Mouse (Mus musculus): Measurements from ENCODE around the gene Akap6. TPM values are rescaled to one million over a fixed set of nuclear protein-coding genes. Genes with fewer than 3 reads are reported as not detected.

Akap6 gene
- polyA plus RNA-seq, 1 experiment from 2014 or later = 0.94 TPM

DNA sequence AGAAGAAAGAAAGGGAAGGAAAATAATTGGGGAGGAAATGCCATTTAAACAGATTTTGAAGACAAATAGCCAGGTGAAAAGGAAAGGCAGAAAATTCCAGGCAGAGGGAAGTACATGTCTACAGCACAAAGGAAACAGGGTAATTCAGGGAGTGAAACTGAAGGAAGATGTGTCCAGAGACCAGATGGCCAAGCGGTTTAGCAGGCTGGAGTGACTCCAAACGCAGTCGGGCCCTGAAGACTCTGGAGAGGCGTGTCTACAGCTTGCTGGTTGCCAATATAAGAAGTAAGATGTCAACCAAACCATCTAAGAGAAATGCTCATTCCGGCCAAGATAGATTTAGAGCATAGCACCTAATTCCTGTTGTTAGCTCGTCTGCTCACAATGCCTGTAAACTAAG lies 292.6 kb downstream of the Akap6 start:
- Histone ChIP-seq H3K4me2 (no peak overlapping the region), H3K4me1 (replicated peaks) (peaks cover 3% of the 10 kb centered on the region; the same call in 1 of the 2 replicates), H3K36me3 (no peaks in the 10 kb centered on the region), H3K27me3 (no peaks in the 10 kb centered on the region), H3K4me3 (replicated peaks) (no peak overlapping the region), H3K27ac (no peak overlapping the region), H3K9ac (replicated peaks) (no peak overlapping the region), H3K9me3 (no peaks in the 10 kb centered on the region)
- 77% methylated on average over 6 of the region's 6 CpGs for WGBS
- no peak for ATAC-seq (ENCODE audit: insufficient number of reproducible peaks, insufficient read depth, low FRiP score, low TSS enrichment, low read depth)

DNA sequence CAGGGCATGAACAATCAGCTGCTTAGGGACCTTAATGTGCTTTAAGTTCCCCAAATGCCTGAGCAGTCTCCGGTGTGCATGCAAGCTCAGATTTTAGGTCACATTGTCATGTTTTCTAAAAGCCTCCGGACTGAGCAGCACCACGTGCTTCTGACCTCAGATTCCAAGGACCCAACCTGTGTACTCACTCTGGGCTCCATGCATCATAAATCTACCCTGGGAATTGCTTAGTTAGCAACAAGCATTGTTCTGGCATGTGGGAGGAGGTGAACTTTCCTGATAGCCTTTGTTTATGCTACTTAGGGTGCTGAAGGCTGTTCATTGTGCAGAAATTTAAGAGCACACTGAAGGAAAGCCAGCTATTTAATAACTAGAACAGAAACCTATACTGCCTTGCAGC lies 313.2 kb downstream of the Akap6 start:
- no peak overlapping the region for H3K4me3 ChIP-seq (replicated peaks)
- WGBS = 29% methylated on average over 3 of the region's 3 CpGs
- no peak for ATAC-seq (ENCODE audit: insufficient number of reproducible peaks, insufficient read depth, low FRiP score, low TSS enrichment, low read depth)

DNA sequence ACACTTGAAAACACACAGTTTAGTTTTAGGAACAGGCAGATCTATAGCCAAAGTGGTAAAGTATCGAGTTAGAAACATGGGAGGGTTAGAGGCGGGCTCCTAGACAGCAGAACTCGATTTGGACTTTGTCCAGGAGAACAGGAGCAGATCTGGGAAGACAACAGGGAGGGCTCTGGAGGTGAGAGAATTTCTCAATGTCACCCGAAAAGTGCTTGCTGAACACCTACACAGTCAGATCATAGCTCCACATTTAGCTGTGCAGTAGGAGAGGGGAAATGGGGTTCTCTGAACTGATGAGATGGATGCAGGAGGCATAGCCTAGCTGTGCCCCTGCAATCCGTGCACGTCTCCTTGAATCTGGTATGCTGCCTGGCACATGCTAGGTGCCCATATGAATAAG lies 315.4 kb downstream of the Akap6 start:
- H3K36me3 ChIP-seq = no peaks in the 10 kb centered on the region
- H3K4me3 ChIP-seq (replicated peaks) = no peak overlapping the region
- ATAC-seq (ENCODE audit: insufficient number of reproducible peaks, insufficient read depth, low FRiP score, low TSS enrichment, low read depth) = no peak
- H3K27ac ChIP-seq = no peak overlapping the region
- peaks cover 6% of the 10 kb centered on the region; the same call in 1 of the 2 replicates for H3K4me1 ChIP-seq (replicated peaks)
- no peaks in the 10 kb centered on the region for H3K9me3 ChIP-seq
- no peak overlapping the region for H3K9ac ChIP-seq (replicated peaks)
- H3K4me2 ChIP-seq = no peak overlapping the region
- WGBS = 87% methylated on average over 6 of the region's 6 CpGs
- no peaks in the 10 kb centered on the region for H3K27me3 ChIP-seq

More for the DNA sequence above, 313.2 kb downstream of the Akap6 start:
- Histone ChIP-seq H3K9ac (replicated peaks) (no peak overlapping the region), H3K36me3 (no peaks in the 10 kb centered on the region), H3K4me2 (no peak overlapping the region), H3K4me1 (replicated peaks) (peaks cover 6% of the 10 kb centered on the region; the same call in 1 of the 2 replicates), H3K9me3 (no peaks in the 10 kb centered on the region), H3K27me3 (no peaks in the 10 kb centered on the region), H3K27ac (no peak overlapping the region)

DNA sequence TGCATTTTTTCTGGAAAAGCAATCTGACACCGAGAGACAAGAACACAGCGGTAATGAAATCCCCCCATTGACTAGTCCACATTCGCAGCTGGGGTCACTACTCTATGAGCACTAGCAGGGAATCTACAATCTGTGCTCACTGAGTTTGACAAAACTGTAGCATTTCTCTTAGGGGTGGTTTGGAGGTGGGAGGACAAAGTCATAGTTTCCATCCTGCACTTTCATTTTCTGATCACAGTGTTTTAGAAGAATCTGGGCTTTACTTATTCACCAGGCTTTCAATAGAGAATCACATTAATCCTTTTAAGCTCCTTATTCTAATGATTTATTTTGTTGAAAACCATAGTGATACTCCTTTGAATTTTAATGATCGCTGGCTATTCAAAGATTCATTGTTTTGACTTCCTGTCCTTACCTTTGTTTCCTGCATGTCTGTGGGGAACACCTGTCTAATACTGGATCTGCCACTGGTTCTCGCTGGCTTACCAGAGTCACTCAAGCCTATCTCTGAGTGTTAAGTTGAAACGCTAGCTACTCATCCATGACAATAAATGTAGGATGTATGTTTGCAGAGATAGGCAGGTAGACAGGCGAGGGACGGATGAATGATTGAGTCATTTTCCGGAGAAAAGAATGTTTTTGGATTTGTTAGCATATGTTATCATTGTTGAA lies 325.5 kb downstream of the Akap6 start:
- Histone ChIP-seq H3K27me3 (no peaks in the 10 kb centered on the region), H3K4me1 (replicated peaks) (no peaks in the 10 kb centered on the region), H3K27ac (no peak overlapping the region), H3K4me2 (no peak overlapping the region), H3K9ac (replicated peaks) (no peak overlapping the region), H3K9me3 (no peaks in the 10 kb centered on the region), H3K36me3 (no peaks in the 10 kb centered on the region), H3K4me3 (replicated peaks) (no peak overlapping the region)
- WGBS = 77% methylated on average over 9 of the region's 9 CpGs
- ATAC-seq (ENCODE audit: insufficient number of reproducible peaks, insufficient read depth, low FRiP score, low TSS enrichment, low read depth) = no peak

DNA sequence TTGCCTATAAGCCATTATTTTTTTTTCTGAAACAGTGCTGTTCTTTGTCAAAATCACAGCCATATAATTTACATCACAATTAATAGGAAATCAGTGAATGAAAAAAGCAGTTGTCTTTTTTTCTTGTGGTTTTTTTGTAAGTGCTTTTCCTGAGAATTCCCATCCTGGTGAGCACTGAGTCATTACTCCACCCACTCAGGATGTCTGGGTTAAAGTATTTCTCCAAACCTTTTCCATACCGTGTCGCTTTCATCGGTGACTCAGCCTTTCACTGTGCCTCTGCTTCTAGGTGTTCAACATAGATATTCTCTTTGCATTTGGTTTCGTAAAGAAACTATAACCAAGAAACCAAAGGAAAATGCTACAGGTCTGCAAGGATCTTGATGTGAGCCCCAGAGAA lies 328.1 kb downstream of the Akap6 start:
- 79% methylated on average over 4 of the region's 4 CpGs for WGBS

DNA sequence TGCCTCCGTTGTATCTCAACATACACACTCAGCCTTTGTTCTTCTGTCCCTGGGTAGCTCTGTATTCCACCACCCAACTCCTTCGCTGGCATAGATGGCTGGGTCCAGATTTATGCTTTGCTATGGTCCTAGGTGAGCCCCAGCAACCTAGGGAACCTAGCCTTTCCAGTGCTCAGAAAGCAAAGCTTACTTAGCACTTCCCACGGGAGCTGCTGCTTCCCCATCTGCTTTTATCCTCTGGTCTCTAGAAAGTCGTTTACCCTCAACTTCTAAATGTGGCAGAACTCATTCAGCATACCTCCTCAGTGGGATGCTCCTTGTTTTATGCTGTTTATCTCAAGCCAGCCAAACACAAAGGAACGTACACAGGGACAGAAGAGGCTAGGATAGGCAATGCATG lies 329.7 kb downstream of the Akap6 start:
- Histone ChIP-seq H3K36me3 (no peaks in the 10 kb centered on the region), H3K9me3 (no peaks in the 10 kb centered on the region), H3K4me3 (replicated peaks) (no peak overlapping the region), H3K4me2 (no peak overlapping the region), H3K9ac (replicated peaks) (no peak overlapping the region), H3K27me3 (no peaks in the 10 kb centered on the region), H3K4me1 (replicated peaks) (peaks cover 13% of the 10 kb centered on the region; the same call in 1 of the 2 replicates), H3K27ac (no peak overlapping the region)
- 57% methylated on average over 5 of the region's 5 CpGs for WGBS
- ATAC-seq (ENCODE audit: insufficient number of reproducible peaks, insufficient read depth, low FRiP score, low TSS enrichment, low read depth) = no peak

More for the DNA sequence above, 328.1 kb downstream of the Akap6 start:
- Histone ChIP-seq H3K4me2 (no peak overlapping the region), H3K9me3 (no peaks in the 10 kb centered on the region), H3K36me3 (no peaks in the 10 kb centered on the region), H3K27ac (no peak overlapping the region), H3K4me1 (replicated peaks) (no peaks in the 10 kb centered on the region), H3K4me3 (replicated peaks) (no peak overlapping the region), H3K27me3 (no peaks in the 10 kb centered on the region), H3K9ac (replicated peaks) (no peak overlapping the region)
- no peak for ATAC-seq (ENCODE audit: insufficient number of reproducible peaks, insufficient read depth, low FRiP score, low TSS enrichment, low read depth)

DNA sequence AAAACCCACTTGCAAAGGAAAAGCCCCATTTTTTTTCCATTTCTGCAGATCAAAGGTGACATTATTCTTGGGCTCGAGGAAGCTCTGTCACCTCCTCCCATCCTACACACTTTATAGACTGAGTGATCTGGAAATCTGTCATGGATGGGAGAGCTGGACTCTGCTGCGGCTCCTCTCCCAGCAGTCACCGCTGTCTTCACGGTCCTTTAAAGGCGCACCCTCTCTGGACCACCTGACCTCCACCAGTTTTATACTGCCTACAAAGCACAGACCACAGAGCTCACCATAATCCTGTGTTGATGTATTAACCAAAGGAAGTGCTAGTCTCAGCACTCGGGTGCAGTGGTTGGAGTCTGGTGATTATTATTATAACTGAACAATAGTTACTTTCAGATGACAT lies 330.7 kb downstream of the Akap6 start:
- Histone ChIP-seq H3K36me3 (no peaks in the 10 kb centered on the region), H3K4me1 (replicated peaks) (peaks cover 16% of the 10 kb centered on the region; the same call in 1 of the 2 replicates), H3K27me3 (no peaks in the 10 kb centered on the region), H3K9ac (replicated peaks) (no peak overlapping the region), H3K4me3 (replicated peaks) (no peak overlapping the region), H3K27ac (no peak overlapping the region), H3K4me2 (no peak overlapping the region), H3K9me3 (no peaks in the 10 kb centered on the region)
- 73% methylated on average over 6 of the region's 6 CpGs for WGBS
- ATAC-seq (ENCODE audit: insufficient number of reproducible peaks, insufficient read depth, low FRiP score, low TSS enrichment, low read depth) = no peak

DNA sequence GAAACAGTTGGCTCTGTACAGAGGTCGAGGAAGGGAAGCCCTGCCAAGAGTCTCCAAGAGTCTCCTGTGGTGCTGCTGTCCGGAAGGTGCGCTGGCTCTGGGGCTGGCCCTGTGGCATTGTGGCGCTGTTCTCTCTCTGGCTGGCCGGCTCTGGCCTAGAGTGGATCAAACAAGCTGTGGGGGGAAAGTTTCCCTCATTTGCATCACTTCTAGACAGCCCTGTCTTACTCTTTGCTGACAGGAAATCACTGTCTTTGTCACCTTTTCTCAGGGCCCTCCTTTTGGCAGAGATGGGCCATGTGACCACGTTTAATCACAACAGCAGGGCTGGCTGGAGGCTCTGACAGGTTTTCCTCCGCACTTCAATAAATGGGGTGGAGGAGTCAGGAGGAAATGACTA lies 333.6 kb downstream of the Akap6 start:
- H3K9ac ChIP-seq (replicated peaks) = 0 out of 2 replicates have a peak overlapping the region, but pooled peaks have one; percentile 23
- H3K36me3 ChIP-seq = no peaks in the 10 kb centered on the region
- peaks cover 18% of the 10 kb centered on the region; the same call in 1 of the 2 replicates for H3K4me1 ChIP-seq (replicated peaks)
- 0 out of 2 replicates have a peak, but pooled peaks have one; percentile 52 for ATAC-seq (ENCODE audit: insufficient number of reproducible peaks, insufficient read depth, low FRiP score, low TSS enrichment, low read depth)
- peak overlapping the region; percentile 66 for H3K27ac ChIP-seq
- peak overlapping the region; percentile 35; the same call in 1 of the 2 replicates for H3K4me2 ChIP-seq
- no peak overlapping the region for H3K4me3 ChIP-seq (replicated peaks)
- H3K9me3 ChIP-seq = no peaks in the 10 kb centered on the region
- no peaks in the 10 kb centered on the region for H3K27me3 ChIP-seq
- 9% methylated on average over 7 of the region's 7 CpGs for WGBS

DNA sequence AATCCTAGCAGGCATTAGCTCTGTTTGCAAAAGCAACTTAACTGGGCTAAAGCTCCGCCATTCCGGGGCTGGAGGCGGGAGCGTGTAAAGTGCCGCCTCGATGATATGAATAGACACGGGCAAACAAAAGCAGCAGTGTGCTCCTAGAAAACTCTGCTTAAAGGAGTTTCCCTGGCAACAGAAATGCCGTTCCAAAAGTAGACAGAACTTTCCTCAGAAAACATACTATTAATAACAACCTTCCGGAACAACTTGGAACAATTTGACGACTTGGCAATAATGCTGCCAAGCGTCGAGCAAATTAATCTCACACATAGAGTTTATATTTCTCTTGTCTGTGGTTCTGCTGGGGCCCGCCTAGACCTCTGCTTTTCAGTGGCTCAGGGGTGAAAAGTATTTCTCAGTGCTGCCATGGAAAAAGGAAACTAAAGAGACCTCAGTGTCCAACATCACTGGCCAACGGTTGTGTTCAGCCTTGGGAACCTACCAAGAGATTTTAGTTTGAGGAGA lies 334.3 kb downstream of the Akap6 start:
- Histone ChIP-seq H3K27ac (peak overlapping the region; percentile 66), H3K9ac (replicated peaks) (no peak overlapping the region), H3K4me1 (replicated peaks) (peaks cover 18% of the 10 kb centered on the region; the same call in 1 of the 2 replicates), H3K36me3 (no peaks in the 10 kb centered on the region), H3K4me2 (peak overlapping the region; percentile 35), H3K9me3 (no peaks in the 10 kb centered on the region), H3K4me3 (replicated peaks) (no peak overlapping the region), H3K27me3 (no peaks in the 10 kb centered on the region)
- no peak; the same call in 1 of the 2 replicates for ATAC-seq (ENCODE audit: insufficient number of reproducible peaks, insufficient read depth, low FRiP score, low TSS enrichment, low read depth)
- WGBS = 40% methylated on average over 14 of the region's 14 CpGs

DNA sequence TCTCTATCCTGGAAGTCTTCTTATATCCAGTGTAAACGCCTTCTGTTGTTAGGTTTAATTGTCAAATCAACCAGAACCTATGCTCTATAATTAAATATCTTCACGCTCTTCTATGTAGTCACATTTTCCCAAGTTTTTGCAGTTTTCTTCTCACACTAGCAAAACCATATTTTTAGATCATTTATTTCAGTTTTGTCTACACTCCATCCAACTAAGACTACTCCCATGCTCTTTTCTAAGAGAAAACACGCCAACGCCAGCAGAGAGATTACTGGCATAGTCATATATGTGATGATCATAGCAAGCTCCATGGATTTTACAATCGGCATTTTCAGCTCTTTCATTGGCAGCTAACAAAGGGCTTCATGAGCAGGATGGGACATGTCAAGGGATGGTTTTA lies 341.5 kb downstream of the Akap6 start:
- no peak overlapping the region for H3K9ac ChIP-seq (replicated peaks)
- H3K4me1 ChIP-seq (replicated peaks) = 0 out of 2 replicates have a peak, but pooled peaks cover 2% of the 10 kb centered on the region
- H3K4me3 ChIP-seq (replicated peaks) = no peak overlapping the region
- no peaks in the 10 kb centered on the region for H3K36me3 ChIP-seq
- H3K27me3 ChIP-seq = no peaks in the 10 kb centered on the region
- no peak overlapping the region for H3K27ac ChIP-seq
- no peaks in the 10 kb centered on the region for H3K9me3 ChIP-seq
- no peak overlapping the region for H3K4me2 ChIP-seq
- 86% methylated on average over 5 of the region's 5 CpGs for WGBS
- no peak for ATAC-seq (ENCODE audit: insufficient number of reproducible peaks, insufficient read depth, low FRiP score, low TSS enrichment, low read depth)

DNA sequence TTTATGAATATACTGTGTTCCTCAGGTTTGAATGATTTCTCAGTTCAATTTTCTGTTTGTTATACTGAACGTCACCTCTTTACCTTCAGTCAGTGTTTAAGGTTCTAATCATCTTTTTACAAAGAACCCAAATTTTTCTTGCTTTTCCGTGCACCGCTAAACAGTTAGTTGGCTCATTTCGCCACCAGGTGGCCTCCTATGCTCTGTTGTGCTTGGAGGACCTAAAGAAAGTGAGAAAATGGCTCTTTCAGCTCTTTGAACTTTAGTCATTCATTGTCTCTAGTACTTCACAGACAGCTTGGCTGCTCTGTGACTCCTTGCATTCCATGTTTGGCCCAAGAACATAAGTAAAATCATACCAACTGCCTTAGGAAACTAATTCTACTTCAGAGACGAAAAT lies 343.6 kb downstream of the Akap6 start:
- H3K27ac ChIP-seq = no peak overlapping the region
- no peaks in the 10 kb centered on the region for H3K9me3 ChIP-seq
- no peak for ATAC-seq (ENCODE audit: insufficient number of reproducible peaks, insufficient read depth, low FRiP score, low TSS enrichment, low read depth)
- H3K4me1 ChIP-seq (replicated peaks) = no peaks in the 10 kb centered on the region
- no peak overlapping the region for H3K9ac ChIP-seq (replicated peaks)
- no peak overlapping the region for H3K4me2 ChIP-seq
- H3K4me3 ChIP-seq (replicated peaks) = no peak overlapping the region
- H3K27me3 ChIP-seq = no peaks in the 10 kb centered on the region
- H3K36me3 ChIP-seq = no peaks in the 10 kb centered on the region
- 30% methylated on average over 5 of the region's 5 CpGs for WGBS

DNA sequence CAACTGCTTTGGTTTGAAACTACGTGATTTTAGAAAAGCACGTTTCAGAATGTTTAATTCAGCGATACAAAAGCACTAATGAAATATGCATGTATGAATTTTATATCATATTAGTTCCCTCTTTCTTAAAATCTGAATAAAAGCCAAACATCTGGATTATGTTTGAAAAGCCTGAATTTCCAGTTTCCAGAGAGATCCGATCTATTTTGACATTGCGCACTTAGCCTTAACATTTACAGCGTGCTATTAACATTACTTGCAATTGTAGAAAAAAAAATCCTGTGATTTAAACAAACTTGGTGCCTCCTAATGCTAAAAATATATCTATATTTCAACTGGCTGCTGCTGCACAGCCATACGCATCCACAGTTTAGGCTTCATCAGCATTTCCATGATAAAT lies 358.4 kb downstream of the Akap6 start:
- peaks cover 13% of the 10 kb centered on the region for H3K4me1 ChIP-seq (replicated peaks)
- WGBS = 89% methylated on average over 7 of the region's 7 CpGs
- no peak overlapping the region for H3K4me3 ChIP-seq (replicated peaks)
- H3K36me3 ChIP-seq = no peaks in the 10 kb centered on the region
- no peak overlapping the region for H3K9ac ChIP-seq (replicated peaks)
- no peak overlapping the region for H3K4me2 ChIP-seq
- H3K27me3 ChIP-seq = no peaks in the 10 kb centered on the region
- no peaks in the 10 kb centered on the region for H3K9me3 ChIP-seq
- ATAC-seq (ENCODE audit: insufficient number of reproducible peaks, insufficient read depth, low FRiP score, low TSS enrichment, low read depth) = no peak
- no peak overlapping the region for H3K27ac ChIP-seq
